Mouse (Mus musculus) megakaryocyte, embryonic 14.5 days (primary cell): Measurements from ENCODE around the gene Bpifb2. TPM values are rescaled to one million over a fixed set of nuclear protein-coding genes. Genes with fewer than 3 reads are reported as not detected.

ENCODE experiments used
- H3K27me3 ChIP-seq: replicated peaks from 2 replicates; pipeline ENCODE3; 2012; ENCODE audit warnings: inconsistent platforms
- H3K36me3 ChIP-seq: replicated peaks from 2 replicates; pipeline ENCODE3; 2012; ENCODE audit warnings: low read length, inconsistent platforms, mixed read lengths
- H3K4me1 ChIP-seq: 2 replicates; pipeline ENCODE4 v1.6.1; 2012; ENCODE audit warnings: inconsistent platforms
- H3K4me3 ChIP-seq: replicated peaks from 2 replicates; pipeline ENCODE3; 2012; ENCODE audit warnings: moderate library complexity, mild to moderate bottlenecking, inconsistent platforms
- H3K9me3 ChIP-seq: 2 replicates; pipeline ENCODE4 v1.6.1; 2012; ENCODE audit warnings: inconsistent platforms
- FLI1 ChIP-seq: IDR thresholded peaks from 2 replicates; pipeline ENCODE4 v1.6.1; 2012; ENCODE audit warnings: low read length, inconsistent platforms, mixed read lengths
- GATA1 ChIP-seq: IDR thresholded peaks from 3 replicates; pipeline ENCODE4 v1.6.1; 2012; ENCODE audit warnings: mixed read lengths, low read length, inconsistent platforms, borderline replicate concordance
- polyA plus RNA-seq: library from polyadenylated mRNA; stranded (reverse); fragments of >175 nt; gene quantifications from 2 replicates; pipeline ENCODE4 v1.2.3, GENCODE M21; 2012; ENCODE audit warnings: low replicate concordance; ENCODE audit not compliant: insufficient read depth

The Bpifb2 gene
- polyA plus RNA-seq, 1 experiment = 0.37 TPM

DNA sequence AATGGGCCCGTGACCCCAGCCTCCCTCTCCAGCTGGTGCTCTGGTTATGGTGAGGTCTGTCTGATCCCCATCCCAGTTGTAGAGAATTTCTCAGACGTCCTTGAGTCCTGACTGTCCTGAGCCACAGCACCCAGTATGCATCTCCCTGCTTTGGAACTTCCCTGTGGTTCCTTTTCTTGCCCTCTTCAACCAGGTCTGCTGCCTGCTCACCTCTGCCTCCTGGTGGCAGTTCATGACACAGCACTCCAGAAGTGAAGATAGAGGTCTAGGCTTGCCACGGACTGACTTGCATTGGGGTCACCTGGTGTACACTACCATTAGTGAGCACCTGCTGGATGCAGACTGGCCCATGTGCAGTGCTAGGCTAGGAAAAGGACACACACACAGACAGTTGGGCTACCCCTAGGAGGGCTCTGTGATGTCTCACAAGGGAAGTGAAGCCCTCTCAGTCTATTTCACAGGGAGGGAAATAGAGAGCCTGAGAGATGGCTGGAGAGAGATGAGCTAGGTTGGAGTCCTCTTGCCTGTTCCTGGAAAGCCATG is 55.1 kb downstream of the Bpifb2 start:
- no peak overlapping the region for H3K4me3 ChIP-seq
- peaks cover 86% of the 10 kb centered on the region for H3K27me3 ChIP-seq
- TF ChIP-seq GATA1 = no peak
- no peak for TF ChIP-seq FLI1
- H3K36me3 ChIP-seq = no peaks in the 10 kb centered on the region
- peaks cover under 1% of the 10 kb centered on the region; the same call in 1 of the 2 replicates for H3K9me3 ChIP-seq
- no peaks in the 10 kb centered on the region; the same call in 1 of the 2 replicates for H3K4me1 ChIP-seq

DNA sequence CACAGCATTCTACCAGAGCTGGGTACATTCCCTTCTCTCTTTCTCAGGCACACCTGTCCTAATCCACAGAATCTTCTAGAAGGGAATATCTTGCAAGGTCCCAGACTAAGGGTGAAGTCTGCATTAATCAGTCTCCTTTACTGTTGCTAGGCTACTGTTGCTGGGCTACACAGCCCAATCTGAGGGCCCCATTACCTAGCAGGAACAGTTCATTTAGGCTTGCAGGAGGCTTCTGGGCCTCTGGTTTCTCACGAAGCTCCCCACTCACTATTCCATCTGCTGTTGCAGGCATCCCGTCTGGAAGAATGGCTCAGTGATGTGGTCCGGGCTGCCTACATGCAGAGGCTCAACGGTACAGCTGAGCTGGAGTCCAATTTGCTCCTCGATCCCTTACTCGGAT is 56.3 kb downstream of the Bpifb2 start:
- H3K9me3 ChIP-seq = peaks cover 9% of the 10 kb centered on the region
- no peak overlapping the region for H3K4me3 ChIP-seq
- no peaks in the 10 kb centered on the region; the same call in 1 of the 2 replicates for H3K4me1 ChIP-seq
- H3K27me3 ChIP-seq = peaks cover 87% of the 10 kb centered on the region
- TF ChIP-seq FLI1 (no peak), GATA1 (no peak)
- no peaks in the 10 kb centered on the region for H3K36me3 ChIP-seq

DNA sequence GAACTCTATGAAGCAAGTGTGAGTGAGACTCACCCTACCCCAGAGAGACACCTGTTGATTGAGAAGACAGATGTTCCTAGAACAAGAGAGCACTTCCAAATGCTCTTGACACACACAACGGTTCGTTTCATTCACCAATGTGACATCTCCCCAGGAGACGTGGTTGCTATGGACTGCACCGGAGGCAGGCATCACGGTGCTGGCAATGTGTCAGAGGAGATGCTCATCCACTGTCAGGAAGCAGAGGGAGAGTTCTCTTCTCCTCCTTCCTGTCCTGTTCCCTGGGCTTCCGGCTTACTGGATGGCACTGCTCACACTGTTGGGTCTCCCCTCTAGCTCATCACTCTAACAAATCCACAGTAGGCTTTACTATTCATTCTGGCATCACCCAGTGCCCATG is 58.5 kb downstream of the Bpifb2 start:
- Histone ChIP-seq H3K4me3 (no peak overlapping the region), H3K36me3 (no peaks in the 10 kb centered on the region), H3K9me3 (peaks cover 9% of the 10 kb centered on the region), H3K27me3 (peaks cover 90% of the 10 kb centered on the region), H3K4me1 (peaks cover 10% of the 10 kb centered on the region)
- TF ChIP-seq GATA1 (no peak), FLI1 (no peak)

DNA sequence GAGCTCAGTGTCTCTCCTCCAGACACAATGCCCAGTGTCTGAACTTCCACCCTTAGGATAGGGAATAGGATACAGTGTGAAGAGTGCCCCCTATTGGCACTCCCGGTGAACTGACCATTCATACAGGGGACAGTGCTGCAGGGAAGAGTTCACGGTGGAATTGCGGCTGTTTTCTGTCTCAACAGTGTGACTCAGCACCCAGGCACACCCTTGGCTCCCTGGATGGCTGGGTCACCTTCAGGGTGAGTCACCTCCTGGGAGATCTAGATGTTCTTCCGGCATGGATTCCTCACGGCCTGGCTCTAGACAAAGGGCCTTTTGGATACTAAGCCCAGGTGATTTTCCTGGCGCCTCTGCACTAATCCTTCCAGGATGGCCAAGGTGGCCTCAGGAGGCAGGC is 60.5 kb downstream of the Bpifb2 start:
- Histone ChIP-seq H3K4me3 (no peak overlapping the region), H3K27me3 (peaks cover 79% of the 10 kb centered on the region)
- TF ChIP-seq FLI1 = no peak
- TF ChIP-seq GATA1 = no peak

GRCm38 (mm10) chr2:153937843-153938242 is 63.0 kb downstream of the Bpifb2 start, which contains the start of gene Bpifb4:
Gene Bpifb4 (plus strand): TSS chr2:153938212.
- peaks cover 9% of the 10 kb centered on the region for H3K9me3 ChIP-seq
- peaks cover 77% of the 10 kb centered on the region for H3K27me3 ChIP-seq
- H3K36me3 ChIP-seq = no peaks in the 10 kb centered on the region
- H3K4me1 ChIP-seq = peaks cover 15% of the 10 kb centered on the region
- TF ChIP-seq GATA1 (no peak), FLI1 (no peak)
- no peak within 1 kb of the TSS for H3K4me3 ChIP-seq

More for the DNA sequence above, 60.5 kb downstream of the Bpifb2 start:
- H3K4me1 ChIP-seq = peaks cover 15% of the 10 kb centered on the region
- H3K36me3 ChIP-seq = no peaks in the 10 kb centered on the region
- H3K9me3 ChIP-seq = peaks cover 9% of the 10 kb centered on the region

- H3K4me1 ChIP-seq = peaks cover 4% of the 10 kb centered on the region
- peaks cover 57% of the 10 kb centered on the region for H3K27me3 ChIP-seq
- H3K4me3 ChIP-seq = no peak overlapping the region
- no peaks in the 10 kb centered on the region for H3K9me3 ChIP-seq
- no peaks in the 10 kb centered on the region for H3K36me3 ChIP-seq
- no peak for TF ChIP-seq GATA1
- no peak for TF ChIP-seq FLI1
Observed at GRCm38 (mm10) chr2:153943537-153943936, 68.7 kb downstream of the Bpifb2 start.

- TF ChIP-seq FLI1 = no peak
- TF ChIP-seq GATA1 = no peak
- Histone ChIP-seq H3K9me3 (no peaks in the 10 kb centered on the region), H3K4me1 (no peaks in the 10 kb centered on the region), H3K36me3 (no peaks in the 10 kb centered on the region), H3K4me3 (no peak overlapping the region), H3K27me3 (peaks cover 59% of the 10 kb centered on the region)
Observed at GRCm38 (mm10) chr2:153944567-153944966, 69.7 kb downstream of the Bpifb2 start.

Other genes with a start within 250 kb of the Bpifb2 start
- 17.9 and 24.1 TPM in 2 replicates for gene Commd7, start 242.3 kb upstream of the Bpifb2 start, polyA plus RNA-seq
- gene Dnmt3b, start 225.6 kb upstream of the Bpifb2 start, polyA plus RNA-seq = 20.5 and 26.4 TPM in 2 replicates
- gene Dnmt3c, start 178.4 kb upstream of the Bpifb2 start, polyA plus RNA-seq = 0.18 TPM in 1 of 2 replicates, not detected in the other
- gene Mapre1, start 133.8 kb upstream of the Bpifb2 start, polyA plus RNA-seq = 4.1 TPM in 1 of 2 replicates, not detected in the other
- gene Efcab8, start 95.1 kb upstream of the Bpifb2 start, polyA plus RNA-seq = 1.1 TPM in 1 of 2 replicates, not detected in the other
- gene Sun5, start 4.0 kb upstream of the Bpifb2 start, polyA plus RNA-seq = not detected in 2 replicates
- not detected in 2 replicates for gene Bpifb6, start 25.3 kb downstream of the Bpifb2 start, polyA plus RNA-seq
- gene Bpifb3, start 43.2 kb downstream of the Bpifb2 start, polyA plus RNA-seq = not detected in 2 replicates
- gene Bpifb4, start 63.2 kb downstream of the Bpifb2 start, polyA plus RNA-seq = not detected in 2 replicates
- gene Bpifa6, start 99.9 kb downstream of the Bpifb2 start, polyA plus RNA-seq = not detected in 2 replicates
- not detected in 2 replicates for gene Bpifa2, start 133.2 kb downstream of the Bpifb2 start, polyA plus RNA-seq